Mouse (Mus musculus) C2C12 (cell line): ENCODE results near the gene Rab39.

Experiments
- CTCF ChIP-seq: IDR thresholded peaks from one replicate; pipeline ENCODE4 v1.5.1; 2011; ENCODE audit not compliant: control insufficient read depth, insufficient read depth, insufficient read length
- MAX ChIP-seq: IDR thresholded peaks from one replicate; pipeline ENCODE4 v1.6.1; 2011; ENCODE audit warnings: mild to moderate bottlenecking, control low read depth
- MYOD1 ChIP-seq: IDR thresholded peaks from one replicate; pipeline ENCODE4 v1.6.1; 2011; ENCODE audit warnings: low read depth; ENCODE audit not compliant: control insufficient read depth, insufficient read length

DNA sequence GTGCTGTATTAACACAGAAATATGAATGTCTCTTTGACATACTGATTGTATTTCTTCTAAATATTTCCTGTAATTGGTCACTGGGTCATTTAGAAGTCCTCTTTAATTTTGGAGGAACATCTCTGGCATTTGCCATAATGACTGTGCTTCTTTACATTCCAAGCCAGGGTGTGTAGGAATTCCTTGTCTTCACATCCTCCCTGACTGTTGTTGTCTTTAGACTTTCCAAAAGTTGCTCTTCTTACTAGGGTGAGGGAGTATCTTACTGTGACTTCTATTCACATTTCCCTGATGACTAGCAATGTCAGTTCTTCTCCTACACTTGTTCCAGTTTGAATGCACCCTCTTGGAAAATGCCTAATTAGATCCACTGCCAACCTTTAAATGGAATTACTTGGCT is 48.8 kb upstream of the Rab39 start:
- no peak for TF ChIP-seq CTCF
- TF ChIP-seq MAX: no peak
- TF ChIP-seq MYOD1: no peak
